ENCODE assay signal across 10 mouse cellular contexts in the genomic region with DNA sequence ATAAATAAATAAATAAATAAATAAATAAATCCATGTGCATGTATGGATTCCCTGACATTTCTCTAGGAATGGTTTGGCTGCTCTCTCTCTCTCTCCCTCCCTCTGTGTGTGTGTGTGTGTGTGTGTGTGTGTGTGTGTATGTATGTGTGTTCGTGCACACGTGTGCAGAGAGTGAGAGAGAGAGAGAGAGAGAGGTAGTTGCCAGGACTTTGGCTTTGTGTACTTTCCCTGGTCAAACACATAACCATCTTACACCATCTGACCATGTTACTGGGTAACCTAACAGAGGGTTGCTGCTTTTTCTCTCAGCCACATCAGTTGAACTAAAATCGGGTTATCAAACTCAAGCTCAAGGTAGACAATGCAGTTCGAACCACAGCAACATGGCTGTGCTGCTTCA. TPM values are rescaled to one million over a fixed set of nuclear protein-coding genes. Genes with fewer than 3 reads are reported as not detected.
"Had no signal": no experiment of that assay in that cellular context is flagged by ENCODE, and none has a peak within 500 bp of the region (broad histone marks: within the 10 kb centered on the region; RNA-seq: fewer than 3 reads in every experiment).

No protein-coding gene starts in this region.

- H3K27ac ChIP-seq: limb, embryonic 13.5 days; liver, embryonic 15.5 days; midbrain, embryonic 10.5 days; midbrain, embryonic 15.5 days; neural tube, embryonic 12.5 days; stomach, postnatal 0 days had no signal

- H3K27me3 ChIP-seq: limb, embryonic 13.5 days; liver, embryonic 15.5 days; midbrain, embryonic 15.5 days; neural tube, embryonic 12.5 days had no signal

- H3K9ac ChIP-seq: limb, embryonic 13.5 days; liver, embryonic 15.5 days; lung, embryonic 14.5 days; midbrain, embryonic 15.5 days; neural tube, embryonic 12.5 days had no signal

- H3K4me1 ChIP-seq: limb, embryonic 13.5 days; liver, embryonic 15.5 days; midbrain, embryonic 10.5 days; midbrain, embryonic 15.5 days; neural tube, embryonic 12.5 days had no signal

- H3K36me3 ChIP-seq: limb, embryonic 13.5 days; liver, embryonic 15.5 days; midbrain, embryonic 10.5 days; midbrain, embryonic 15.5 days; neural tube, embryonic 12.5 days had no signal

- H3K4me3 ChIP-seq: limb, embryonic 13.5 days; liver, embryonic 15.5 days; midbrain, embryonic 10.5 days; midbrain, embryonic 15.5 days; neural tube, embryonic 12.5 days had no signal

- H3K4me2 ChIP-seq: limb, embryonic 13.5 days; liver, embryonic 15.5 days; lung, embryonic 14.5 days; midbrain, embryonic 15.5 days; neural tube, embryonic 12.5 days had no signal

- DNase-seq: thymus, postnatal 4 days had no signal

- H3K9me3 ChIP-seq: limb, embryonic 13.5 days; liver, embryonic 15.5 days; midbrain, embryonic 10.5 days; midbrain, embryonic 15.5 days; neural tube, embryonic 12.5 days had no signal

RNA-seq across cellular contexts. Expression of a gene that starts 27.7 kb away (rescaled TPM):
- total RNA-seq: liver, adult 2 months; monocyte, adult 5-6 weeks had no signal
- polyA plus RNA-seq: liver, adult 2 months had no signal
